Mouse (Mus musculus) megakaryocyte, embryonic 14.5 days (primary cell): ENCODE data around the gene Olfr1390.

Experiments
- FLI1 ChIP-seq: IDR thresholded peaks from 2 replicates; pipeline ENCODE4 v1.6.1; 2012; ENCODE audit warnings: low read length, inconsistent platforms, mixed read lengths
- GATA1 ChIP-seq: IDR thresholded peaks from 3 replicates; pipeline ENCODE4 v1.6.1; 2012; ENCODE audit warnings: mixed read lengths, low read length, inconsistent platforms, borderline replicate concordance

GRCm38 (mm10) chr11:49383133-49383532 lies 48.1 kb downstream of the Olfr1390 start:
- TF ChIP-seq GATA1 (peak; percentile 25; the same call in 1 of the 3 replicates), FLI1 (no peak)
